Mouse (Mus musculus): Measurements from ENCODE around the gene Hivep2.

Hivep2 gene

DNA sequence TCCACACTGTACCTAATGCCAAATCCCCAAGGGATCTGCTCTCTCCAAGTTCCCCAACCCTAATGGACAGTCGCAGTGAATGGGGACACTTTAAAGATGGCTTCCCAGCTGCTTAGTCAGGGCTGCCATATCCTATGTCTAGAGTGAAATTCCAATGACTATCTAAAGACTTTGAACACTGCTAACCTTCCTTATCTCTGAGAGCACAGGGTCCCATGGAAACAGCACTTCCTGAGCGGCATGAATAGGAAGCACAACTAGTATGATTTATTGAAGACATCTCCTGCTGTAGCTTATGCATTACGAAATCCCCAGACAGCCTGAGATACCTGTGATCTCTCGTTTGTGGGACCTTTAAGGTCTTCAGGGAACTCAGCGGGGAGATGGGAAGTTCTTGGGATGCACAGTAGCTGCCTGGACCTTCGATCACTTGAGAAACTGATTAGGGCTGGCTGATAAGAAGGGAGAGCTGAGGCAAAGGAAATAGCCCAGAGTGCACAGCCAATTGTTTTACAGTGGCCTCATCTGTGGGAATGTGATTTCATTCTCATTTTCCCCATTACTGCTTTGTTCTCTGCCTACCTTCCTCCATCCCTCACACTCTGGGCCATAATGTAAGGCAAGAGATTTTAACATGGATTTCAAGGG lies 202.4 kb downstream of the Hivep2 start:
- DNase-seq (ENCODE audit: low spot score) = no peak

DNA sequence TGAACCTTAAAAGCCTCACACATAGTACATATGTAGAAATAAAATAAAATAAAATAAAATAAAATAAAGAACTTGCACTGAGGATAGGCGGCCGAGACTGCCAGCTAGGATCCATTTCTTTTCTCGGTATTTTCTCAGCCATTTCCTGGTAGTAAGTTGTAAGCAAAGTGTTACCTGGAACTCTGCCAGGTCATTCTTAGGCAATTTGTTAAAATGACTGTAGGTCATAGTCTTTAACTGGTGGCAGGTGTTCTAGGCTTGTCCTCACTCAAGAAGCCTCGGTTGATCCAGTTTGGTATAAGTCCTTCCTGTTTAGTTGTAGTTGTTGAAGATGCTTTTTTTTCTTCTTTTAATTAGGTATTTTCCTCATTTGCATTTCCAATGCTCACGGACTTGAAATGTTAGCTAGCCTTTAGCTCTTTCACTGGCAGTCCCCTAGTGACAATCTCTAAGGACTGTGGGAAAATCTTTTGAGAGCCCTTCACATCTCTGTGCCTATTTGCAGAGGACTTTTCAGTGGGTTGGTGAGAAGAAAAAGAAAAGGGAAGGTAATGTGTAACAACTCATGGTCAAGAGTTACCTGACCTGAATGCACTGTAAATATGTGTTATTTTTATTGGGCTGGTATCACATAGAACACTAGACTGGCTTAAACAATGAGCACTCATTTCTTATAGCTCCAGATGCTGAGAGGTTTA lies 203.1 kb downstream of the Hivep2 start:
- no peak for DNase-seq (ENCODE audit: low spot score)

DNA sequence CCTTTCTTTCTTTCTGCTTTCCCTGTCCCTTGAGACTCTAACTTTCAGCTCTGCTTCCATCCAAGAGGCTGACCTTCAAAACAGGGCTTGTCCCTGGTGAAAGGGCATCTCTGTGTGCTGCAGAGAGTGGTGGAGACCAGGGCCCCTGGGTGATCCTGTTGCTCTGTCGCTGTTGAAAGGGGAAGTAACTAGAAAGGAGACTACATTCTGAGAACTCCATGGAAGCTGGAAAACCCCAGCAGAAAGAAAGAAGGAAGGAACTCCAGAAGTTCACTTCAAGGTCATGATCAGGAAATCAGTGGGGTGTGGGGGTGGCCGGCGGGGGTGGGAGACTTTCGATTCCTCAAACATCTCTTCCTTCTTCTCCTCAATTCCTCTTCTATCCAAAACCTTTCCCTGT lies 208.2 kb downstream of the Hivep2 start:
- DNase-seq (ENCODE audit: low spot score) = no peak

DNA sequence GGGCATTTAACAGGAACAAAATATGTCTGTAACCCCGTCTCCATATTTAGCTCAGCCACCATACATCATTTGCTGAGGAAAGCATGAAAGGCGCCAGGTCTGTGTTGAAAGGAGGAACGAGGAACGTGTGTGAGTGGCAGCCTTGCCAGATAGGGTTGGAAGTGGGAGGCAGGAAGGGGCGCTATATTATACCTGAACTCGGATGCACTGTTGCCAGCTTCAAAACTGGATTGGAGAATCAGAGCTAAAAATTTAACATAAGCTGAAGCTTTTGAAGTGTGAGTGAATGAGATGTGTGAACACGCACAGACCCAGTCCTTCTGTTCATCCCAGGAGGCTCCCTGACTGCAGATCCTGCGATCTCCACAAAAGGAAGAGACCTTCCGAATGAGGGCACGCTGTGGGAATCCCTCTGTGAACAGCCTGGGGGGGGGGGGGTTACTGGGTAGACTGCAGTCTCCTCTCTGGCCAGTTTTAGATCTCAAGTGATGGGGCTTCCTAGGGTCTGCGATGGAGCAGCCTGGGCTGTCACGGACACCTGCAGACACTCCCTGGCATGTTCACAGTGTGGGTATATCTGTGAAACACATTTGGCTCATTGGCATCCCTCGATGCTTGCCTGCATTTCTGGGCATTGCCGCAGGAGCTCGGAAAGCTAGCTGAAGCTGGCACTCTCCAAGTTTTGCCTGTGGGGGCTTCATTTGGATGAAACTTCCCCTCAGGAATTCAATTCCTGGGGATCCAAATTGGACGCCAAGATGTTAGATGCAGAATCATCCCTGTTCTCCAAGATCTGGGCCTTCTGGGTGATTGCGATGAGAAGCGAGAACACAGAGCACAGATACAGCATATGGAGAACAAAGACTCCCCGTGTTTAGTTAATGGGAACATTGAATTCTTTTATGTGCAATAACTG lies 213.8 kb downstream of the Hivep2 start:
- DNase-seq (ENCODE audit: low spot score) = peak; percentile 51

DNA sequence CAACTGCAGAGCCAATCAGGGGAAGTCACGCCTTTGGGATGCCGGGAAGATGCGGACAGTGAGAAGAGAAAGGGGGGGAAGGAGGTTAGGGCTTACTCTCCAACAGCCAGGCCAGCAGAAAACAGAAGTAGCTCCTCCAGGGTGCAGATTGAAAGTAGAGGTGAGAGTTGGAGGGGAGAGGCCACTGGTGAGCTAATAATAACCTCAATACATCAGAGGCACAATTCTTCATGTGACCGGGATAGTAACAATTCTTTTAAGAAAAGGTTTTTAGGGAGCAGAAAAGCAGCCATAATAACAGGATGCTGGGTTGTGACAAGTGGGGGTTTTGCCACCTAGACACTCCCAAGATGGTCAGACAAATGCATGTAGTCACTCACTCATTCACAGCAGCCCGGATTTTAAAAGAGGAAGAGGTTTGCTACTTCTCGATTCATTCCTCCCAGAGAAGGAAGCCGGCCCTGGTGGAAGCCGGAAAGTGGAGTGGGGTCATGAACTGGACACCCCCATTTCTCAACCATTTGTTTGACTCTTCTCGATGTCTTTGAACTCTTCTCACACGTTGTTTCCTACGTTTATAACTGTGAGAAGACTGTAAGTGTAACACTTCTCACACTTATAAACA lies 220.6 kb downstream of the Hivep2 start:
- DNase-seq (ENCODE audit: low spot score) = no peak

DNA sequence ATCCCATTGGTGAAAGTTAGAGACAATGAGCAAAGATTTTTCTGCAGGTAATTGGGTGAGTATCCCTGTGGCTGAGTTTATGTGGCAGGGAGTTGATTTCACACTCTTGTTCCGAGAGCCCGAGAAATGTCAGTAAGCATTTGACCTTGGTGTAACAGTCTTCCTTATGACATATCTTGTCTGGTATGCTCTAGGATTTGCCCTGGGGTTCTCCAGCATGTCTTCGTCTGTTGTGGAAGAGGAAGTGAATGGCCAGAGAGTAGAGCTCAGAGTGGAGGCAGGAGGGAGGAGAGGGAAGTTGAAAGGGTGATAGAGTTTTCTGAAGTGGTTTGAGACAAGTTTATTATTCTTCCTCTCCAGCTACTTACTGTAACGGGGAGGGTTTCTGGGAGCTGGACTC lies 223.2 kb downstream of the Hivep2 start:
- DNase-seq (ENCODE audit: low spot score) = no peak

DNA sequence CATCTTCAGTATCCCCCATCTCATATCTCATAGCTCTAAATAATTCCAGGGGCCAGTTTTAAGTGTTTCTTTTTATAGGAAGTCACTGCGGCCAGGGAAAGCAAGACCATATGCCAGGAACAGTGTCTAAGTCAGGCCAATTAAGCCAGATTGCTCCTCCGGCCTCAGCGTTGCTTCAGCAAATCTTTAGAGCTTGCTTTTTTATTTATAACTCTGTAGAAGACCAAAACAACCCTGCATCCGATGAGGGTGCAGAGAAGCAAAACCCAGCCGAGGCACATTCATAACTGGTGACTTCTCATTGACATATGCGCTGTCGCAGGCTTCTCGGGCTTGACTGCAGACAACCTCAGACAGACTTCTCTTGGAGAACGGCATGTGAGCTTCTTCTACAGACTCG lies 225.3 kb downstream of the Hivep2 start:
- no peak for DNase-seq (ENCODE audit: low spot score)

DNA sequence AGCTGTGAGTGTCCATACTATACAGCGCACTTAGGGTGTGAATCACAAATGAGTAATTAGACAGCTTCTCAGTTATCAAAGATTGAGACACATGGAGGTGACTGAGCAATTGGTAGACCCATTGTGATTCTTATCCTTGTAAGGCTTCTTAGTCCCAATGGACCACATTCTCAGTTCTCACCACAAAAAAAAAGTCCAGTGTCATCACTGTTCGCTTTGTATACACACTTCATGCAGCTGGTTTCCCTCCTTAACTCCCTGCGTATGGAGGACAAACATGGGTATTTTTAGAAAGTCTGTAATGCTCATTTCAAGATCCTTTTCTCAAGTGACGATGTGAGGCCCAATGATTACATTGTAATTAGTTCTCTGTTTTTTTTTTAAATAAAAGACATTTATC lies 226.3 kb downstream of the Hivep2 start:
- no peak for DNase-seq (ENCODE audit: low spot score)

DNA sequence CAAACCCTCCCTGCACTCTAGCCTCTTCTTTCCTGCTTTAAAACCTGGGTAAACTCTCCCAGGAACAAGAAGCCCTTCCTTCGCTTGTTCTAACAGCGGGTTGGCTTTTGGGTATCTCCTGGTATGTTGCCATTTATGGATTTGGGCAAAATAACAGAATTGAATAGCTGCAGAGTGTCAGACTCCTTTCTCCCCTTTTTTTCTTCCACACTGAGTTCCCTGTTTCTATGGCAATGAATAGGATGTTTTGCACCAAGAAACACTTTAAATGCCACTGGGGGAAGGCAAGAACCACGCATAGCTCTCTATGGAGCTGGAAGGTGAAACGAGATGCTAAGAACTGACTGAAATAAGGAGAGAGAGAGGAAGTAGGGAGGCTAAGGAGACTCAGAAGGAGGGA lies 227.8 kb downstream of the Hivep2 start:
- DNase-seq (ENCODE audit: low spot score) = no peak

DNA sequence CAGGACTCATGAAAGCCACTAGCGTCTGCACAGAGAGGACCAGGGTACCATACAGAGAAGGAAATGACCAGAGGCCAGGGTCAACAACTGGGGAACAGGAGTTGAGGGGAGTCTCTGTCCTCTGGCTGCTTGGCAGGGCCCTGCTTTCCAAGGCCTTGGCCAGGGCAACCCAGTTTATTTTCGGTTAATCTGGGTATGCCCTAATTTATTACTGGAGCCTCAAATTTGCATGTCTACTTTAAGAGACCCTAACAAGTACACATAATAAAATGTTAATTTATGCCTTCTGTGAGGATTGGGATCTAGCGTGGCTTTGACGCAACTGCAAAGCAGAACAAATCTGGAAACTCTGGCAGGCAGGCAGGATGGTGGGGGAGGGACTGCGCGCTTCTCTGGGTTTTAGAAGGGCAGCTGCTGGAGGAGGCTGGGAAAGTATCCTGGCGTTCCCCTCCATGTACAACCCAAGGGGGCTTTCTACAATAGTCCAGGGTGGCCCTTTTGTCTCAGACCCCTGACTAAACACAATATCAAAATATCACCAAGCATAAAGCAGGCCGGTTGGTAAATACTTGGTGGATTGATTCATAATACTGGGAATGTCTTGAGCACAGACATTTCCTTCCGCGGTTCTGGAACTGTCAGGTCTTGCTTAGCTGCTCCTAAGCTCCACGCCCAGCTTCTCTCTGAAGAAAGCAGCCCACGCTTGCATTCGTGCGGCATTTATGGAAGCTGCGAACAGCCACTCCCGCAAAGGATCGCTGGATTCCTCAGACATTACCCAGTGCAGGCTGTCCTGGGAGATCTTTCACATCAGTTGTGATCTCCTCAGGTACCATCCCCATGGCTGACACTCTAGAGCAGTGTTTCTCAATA lies 230.1 kb downstream of the Hivep2 start:
- no peak for DNase-seq (ENCODE audit: low spot score)

DNA sequence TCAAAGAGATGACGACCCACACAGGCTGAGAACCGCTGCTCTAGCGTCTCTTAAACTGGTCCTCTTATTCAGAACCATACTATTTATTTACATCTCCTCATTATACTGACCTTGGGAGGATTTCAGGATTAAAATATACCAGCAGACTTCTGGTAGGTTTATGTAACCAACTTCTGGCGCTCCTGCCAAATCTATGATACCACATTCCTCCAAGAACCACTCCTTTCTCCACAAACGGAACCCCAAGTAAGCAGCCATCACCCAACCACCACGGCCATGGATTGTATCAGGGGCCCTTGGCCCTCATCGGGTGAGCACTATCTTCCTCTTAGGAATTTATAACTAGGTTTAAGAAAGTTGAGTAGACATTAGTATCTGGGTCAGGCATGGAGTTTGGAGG lies 230.9 kb downstream of the Hivep2 start:
- DNase-seq (ENCODE audit: low spot score) = no peak

DNA sequence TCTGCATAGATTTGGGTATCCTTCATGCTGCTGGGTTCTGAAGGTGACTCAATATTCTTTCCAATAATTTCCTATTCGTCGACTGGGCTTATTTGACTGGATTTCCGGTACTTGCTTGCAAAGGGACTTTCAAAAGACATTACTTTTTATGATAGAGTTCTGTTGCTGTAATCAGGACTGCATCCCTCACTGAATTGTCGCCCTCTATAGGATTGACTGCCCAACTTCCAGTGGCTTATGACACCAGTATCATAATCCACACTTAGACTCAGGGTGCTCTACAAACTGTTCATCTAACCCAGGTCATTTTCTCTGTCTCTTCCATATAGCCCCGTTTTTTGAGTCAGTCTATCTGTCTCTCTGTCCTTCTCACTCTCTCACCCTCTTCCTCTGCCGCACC lies 231.4 kb downstream of the Hivep2 start:
- no peak for DNase-seq (ENCODE audit: low spot score)

DNA sequence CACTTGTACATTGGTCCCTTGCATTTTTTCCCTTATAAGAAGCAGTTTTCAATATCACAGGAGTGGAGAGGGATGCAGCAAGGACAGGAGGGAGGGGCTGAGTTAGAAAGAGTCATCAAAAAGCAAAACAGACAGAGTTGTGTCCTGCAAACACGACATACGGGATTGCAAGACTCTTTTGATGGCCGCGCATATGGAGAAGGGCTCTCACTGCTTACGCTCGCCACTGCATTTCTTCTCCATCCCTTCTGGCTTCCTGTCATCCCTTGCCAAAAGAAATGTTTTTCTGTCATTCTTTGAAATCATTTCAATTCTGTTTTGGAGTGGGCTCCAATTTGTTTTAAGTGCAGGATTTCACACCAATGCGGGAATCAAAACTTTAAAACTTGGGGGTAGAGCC lies 233.5 kb downstream of the Hivep2 start:
- DNase-seq (ENCODE audit: low spot score) = no peak

DNA sequence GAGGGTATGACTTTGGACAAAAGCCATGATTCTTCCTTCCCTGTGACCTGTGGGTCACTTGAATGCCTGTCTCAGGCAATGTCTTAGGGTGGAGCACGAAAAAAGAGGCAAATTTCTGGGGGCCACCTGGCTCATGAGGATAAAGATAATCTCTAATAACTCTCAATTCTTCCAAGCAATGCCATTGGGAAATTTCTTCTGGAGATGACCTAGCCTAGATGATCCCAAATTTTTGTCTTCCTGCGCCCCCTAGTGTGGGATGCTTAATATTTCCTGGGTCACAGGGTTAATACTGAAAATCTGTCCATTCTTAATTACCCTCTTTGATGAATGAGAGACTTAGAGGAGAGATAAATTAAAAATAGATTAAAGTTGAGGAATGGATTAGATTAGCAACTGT lies 234.4 kb downstream of the Hivep2 start:
- no peak for DNase-seq (ENCODE audit: low spot score)

All from left cerebral cortex, adult 11 months (tissue).